Mouse (Mus musculus): ENCODE data around the gene Svop. TPM values are rescaled to one million over a fixed set of nuclear protein-coding genes. Genes with fewer than 3 reads are reported as not detected.

Gene Svop
- polyA plus RNA-seq, 1 experiment from 2014 or later: 0.08 TPM

- Histone ChIP-seq H3K9ac (ENCODE audit: low read depth, low read length) (no peak overlapping the region), H3K4me2 (ENCODE audit: low read length) (no peak overlapping the region), H3K36me3 (ENCODE audit: insufficient read depth, low read length) (no peaks in the 10 kb centered on the region), H3K4me1 (replicated peaks; ENCODE audit: insufficient read depth, low read length) (no peaks in the 10 kb centered on the region), H3K4me3 (replicated peaks; ENCODE audit: low read depth, low read length) (no peak overlapping the region), H3K27ac (no peak overlapping the region), H3K9me3 (replicated peaks; ENCODE audit: low read length) (no peaks in the 10 kb centered on the region), H3K27me3 (ENCODE audit: insufficient read depth, low read length) (no peaks in the 10 kb centered on the region)
- no peak for DNase-seq (ENCODE audit: low spot score)
- no peak for ATAC-seq (replicated peaks; ENCODE audit: low FRiP score, low read depth)
- no peak for TF ChIP-seq CTCF (IDR thresholded peaks at IDR 0.05; ENCODE audit: low read depth)
- 71% methylated on average over 7 of the region's 7 CpGs for WGBS
These were observed 76.2 kb downstream of the Svop start for GRCm38 (mm10) chr5:114015121-114015520.

GRCm38 (mm10) chr5:114009049-114009448 lies 82.3 kb downstream of the Svop start:
- WGBS: 70% methylated on average over 4 of the region's 4 CpGs
- Histone ChIP-seq H3K27ac (no peak overlapping the region), H3K9ac (ENCODE audit: low read depth, low read length) (no peak overlapping the region), H3K9me3 (replicated peaks; ENCODE audit: low read length) (no peaks in the 10 kb centered on the region), H3K36me3 (ENCODE audit: insufficient read depth, low read length) (no peaks in the 10 kb centered on the region), H3K27me3 (ENCODE audit: insufficient read depth, low read length) (no peaks in the 10 kb centered on the region), H3K4me1 (replicated peaks; ENCODE audit: insufficient read depth, low read length) (0 out of 2 replicates have a peak, but pooled peaks cover 5% of the 10 kb centered on the region), H3K4me2 (ENCODE audit: low read length) (no peak overlapping the region), H3K4me3 (replicated peaks; ENCODE audit: low read depth, low read length) (no peak overlapping the region)
- no peak for TF ChIP-seq CTCF (IDR thresholded peaks at IDR 0.05; ENCODE audit: low read depth)
- no peak for DNase-seq (ENCODE audit: low spot score)
- no peak for ATAC-seq (replicated peaks; ENCODE audit: low FRiP score, low read depth)

- WGBS: 74% methylated on average over 12 of the region's 12 CpGs
- no peak for ATAC-seq (replicated peaks; ENCODE audit: low FRiP score, low read depth)
- no peak for TF ChIP-seq CTCF (IDR thresholded peaks at IDR 0.05; ENCODE audit: low read depth)
- Histone ChIP-seq H3K9me3 (replicated peaks; ENCODE audit: low read length) (no peaks in the 10 kb centered on the region), H3K36me3 (ENCODE audit: insufficient read depth, low read length) (no peaks in the 10 kb centered on the region), H3K4me3 (replicated peaks; ENCODE audit: low read depth, low read length) (no peak overlapping the region), H3K27me3 (ENCODE audit: insufficient read depth, low read length) (no peaks in the 10 kb centered on the region), H3K4me2 (ENCODE audit: low read length) (no peak overlapping the region), H3K4me1 (replicated peaks; ENCODE audit: insufficient read depth, low read length) (0 out of 2 replicates have a peak, but pooled peaks cover 8% of the 10 kb centered on the region), H3K27ac (no peak overlapping the region), H3K9ac (ENCODE audit: low read depth, low read length) (no peak overlapping the region)
- DNase-seq (ENCODE audit: low spot score): no peak
These were observed 83.5 kb downstream of the Svop start for GRCm38 (mm10) chr5:114007753-114008453.

GRCm38 (mm10) chr5:114006974-114007373 lies 84.4 kb downstream of the Svop start:
- no peak overlapping the region for H3K27ac ChIP-seq
- no peak for DNase-seq (ENCODE audit: low spot score)

GRCm38 (mm10) chr5:114005100-114005499 lies 86.3 kb downstream of the Svop start:
- 24% methylated on average over 5 of the region's 5 CpGs for WGBS
- peak overlapping the region; percentile 25 for H3K4me2 ChIP-seq (ENCODE audit: low read length)
- H3K27ac ChIP-seq: peak overlapping the region; percentile 76
- no peak overlapping the region for H3K9ac ChIP-seq (ENCODE audit: low read depth, low read length)
- no peaks in the 10 kb centered on the region for H3K27me3 ChIP-seq (ENCODE audit: insufficient read depth, low read length)
- ATAC-seq (replicated peaks; ENCODE audit: low FRiP score, low read depth) (peak; percentile 42), DNase-seq (ENCODE audit: low spot score) (peak; percentile 79)
- no peak for TF ChIP-seq CTCF (IDR thresholded peaks at IDR 0.05; ENCODE audit: low read depth)
- H3K36me3 ChIP-seq (ENCODE audit: insufficient read depth, low read length): no peaks in the 10 kb centered on the region
- no peaks in the 10 kb centered on the region for H3K9me3 ChIP-seq (replicated peaks; ENCODE audit: low read length)
- 0 out of 2 replicates have a peak, but pooled peaks cover 8% of the 10 kb centered on the region for H3K4me1 ChIP-seq (replicated peaks; ENCODE audit: insufficient read depth, low read length)
- H3K4me3 ChIP-seq (replicated peaks; ENCODE audit: low read depth, low read length): no peak overlapping the region

More at GRCm38 (mm10) chr5:114006974-114007373, 84.4 kb downstream of the Svop start:
- Histone ChIP-seq H3K27me3 (ENCODE audit: insufficient read depth, low read length) (no peaks in the 10 kb centered on the region), H3K4me3 (replicated peaks; ENCODE audit: low read depth, low read length) (no peak overlapping the region), H3K4me1 (replicated peaks; ENCODE audit: insufficient read depth, low read length) (0 out of 2 replicates have a peak, but pooled peaks cover 8% of the 10 kb centered on the region), H3K4me2 (ENCODE audit: low read length) (no peak overlapping the region), H3K36me3 (ENCODE audit: insufficient read depth, low read length) (no peaks in the 10 kb centered on the region), H3K9me3 (replicated peaks; ENCODE audit: low read length) (no peaks in the 10 kb centered on the region), H3K9ac (ENCODE audit: low read depth, low read length) (no peak overlapping the region)
- TF ChIP-seq CTCF (IDR thresholded peaks at IDR 0.05; ENCODE audit: low read depth): no peak
- WGBS: 45% methylated on average over 4 of the region's 4 CpGs
- no peak for ATAC-seq (replicated peaks; ENCODE audit: low FRiP score, low read depth)

GRCm38 (mm10) chr5:114004573-114004972 lies 86.8 kb downstream of the Svop start:
- H3K4me2 ChIP-seq (ENCODE audit: low read length): peak overlapping the region; percentile 25
- ATAC-seq (replicated peaks; ENCODE audit: low FRiP score, low read depth) (no peak), DNase-seq (ENCODE audit: low spot score) (no peak)
- no peak overlapping the region for H3K4me3 ChIP-seq (replicated peaks; ENCODE audit: low read depth, low read length)
- H3K9me3 ChIP-seq (replicated peaks; ENCODE audit: low read length): no peaks in the 10 kb centered on the region
- H3K36me3 ChIP-seq (ENCODE audit: insufficient read depth, low read length): no peaks in the 10 kb centered on the region
- TF ChIP-seq CTCF (IDR thresholded peaks at IDR 0.05; ENCODE audit: low read depth): no peak
- no peak overlapping the region for H3K9ac ChIP-seq (ENCODE audit: low read depth, low read length)
- H3K27me3 ChIP-seq (ENCODE audit: insufficient read depth, low read length): no peaks in the 10 kb centered on the region
- H3K27ac ChIP-seq: peak overlapping the region; percentile 76
- 63% methylated on average over 11 of the region's 11 CpGs for WGBS
- 0 out of 2 replicates have a peak, but pooled peaks cover 8% of the 10 kb centered on the region for H3K4me1 ChIP-seq (replicated peaks; ENCODE audit: insufficient read depth, low read length)

All from kidney, postnatal 0 days (tissue).